Mouse (Mus musculus): ENCODE measurements around the gene Jsrp1. TPM values are rescaled to one million over a fixed set of nuclear protein-coding genes. Genes with fewer than 3 reads are reported as not detected.

Jsrp1 gene
- 1.6 TPM in 1 of 2 replicates, not detected in the other for polyA plus RNA-seq (2015; fragmentation: Nextera tagmentation; extraction: Ambion mirVana)

DNA sequence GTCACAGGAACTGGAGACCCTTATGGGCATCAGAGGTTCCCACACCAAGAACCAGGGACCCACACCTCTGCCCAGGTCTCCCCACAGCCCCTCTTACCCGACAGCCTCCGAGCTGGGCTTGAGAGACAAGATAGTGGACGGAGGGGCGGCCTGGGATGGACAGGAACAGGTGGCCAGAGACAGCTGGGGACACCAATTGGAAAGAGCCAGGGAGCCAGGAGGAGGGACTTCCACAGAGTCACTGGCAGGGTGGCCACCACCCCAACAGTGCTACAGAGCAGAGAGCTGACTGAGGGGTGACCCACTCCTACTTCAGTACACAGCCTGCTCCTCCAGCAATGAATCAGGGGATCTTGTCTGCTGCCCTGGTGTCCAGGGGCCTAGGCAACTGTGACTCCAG is at the start of gene Jsrp1:
Gene Jsrp1, minus strand, starts transcription at position 133 of the 400 bp plus-strand sequence.
- H3K9me3 ChIP-seq (ENCODE audit: low read length), result no peaks in the 10 kb centered on the region
- no peak within 1 kb of the TSS for H3K27ac ChIP-seq (ENCODE audit: low read depth)
- peaks cover 21% of the 10 kb centered on the region for H3K27me3 ChIP-seq (ENCODE audit: insufficient read depth, low read length)
- peaks cover 9% of the 10 kb centered on the region for H3K4me1 ChIP-seq (ENCODE audit: insufficient read depth)
- no peak within 1 kb of the TSS for H3K9ac ChIP-seq (replicated peaks)
- ATAC-seq (no peak), DNase-seq (no peak)
- H3K4me2 ChIP-seq (ENCODE audit: low read depth, low read length), result no peak within 1 kb of the TSS
- no peak within 1 kb of the TSS for H3K4me3 ChIP-seq (ENCODE audit: low read depth, low read length)
- H3K36me3 ChIP-seq (replicated peaks; ENCODE audit: insufficient read depth, low read length), result no peaks in the 10 kb centered on the region
- TF ChIP-seq CTCF (IDR thresholded peaks at IDR 0.05; ENCODE audit: low read depth) (no peak), EP300 (IDR thresholded peaks at IDR 0.05; ENCODE audit: low read depth) (no peak)
- WGBS (ENCODE audit: insufficient replicate concordance), result 62% methylated on average over 4 of the region's 4 CpGs

DNA sequence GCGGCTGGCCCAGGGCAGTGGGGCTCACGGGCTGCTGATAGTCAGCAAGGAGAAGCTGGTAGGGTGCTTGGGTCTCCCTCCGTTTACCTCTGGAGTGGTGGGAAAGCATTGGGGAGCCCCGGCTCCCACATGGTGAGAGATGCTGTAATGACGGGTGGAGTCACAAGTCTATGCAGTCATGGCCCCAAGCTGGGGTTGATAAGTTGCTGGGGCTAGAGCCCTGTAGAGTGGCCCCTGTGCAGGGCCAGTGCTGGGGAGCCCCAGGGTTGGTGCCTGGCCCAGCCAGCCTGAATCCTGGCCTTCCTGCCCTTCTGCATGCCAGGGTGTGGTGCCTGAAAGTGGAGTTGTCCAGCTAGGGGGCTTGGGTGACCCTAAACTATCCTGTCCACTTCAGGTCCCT is 49.0 kb upstream of the Jsrp1 start:
- TF ChIP-seq CTCF (IDR thresholded peaks at IDR 0.05; ENCODE audit: low read depth) (no peak), EP300 (IDR thresholded peaks at IDR 0.05; ENCODE audit: low read depth) (no peak)
- ATAC-seq (no peak), DNase-seq (no peak)
- Histone ChIP-seq H3K36me3 (replicated peaks; ENCODE audit: insufficient read depth, low read length) (peaks cover 62% of the 10 kb centered on the region), H3K9me3 (ENCODE audit: low read length) (no peaks in the 10 kb centered on the region), H3K9ac (replicated peaks) (no peak overlapping the region), H3K4me1 (ENCODE audit: insufficient read depth) (peaks cover 14% of the 10 kb centered on the region), H3K27me3 (ENCODE audit: insufficient read depth, low read length) (no peaks in the 10 kb centered on the region), H3K4me3 (ENCODE audit: low read depth, low read length) (no peak overlapping the region), H3K27ac (ENCODE audit: low read depth) (peak overlapping the region; percentile 39; the same call in 1 of the 2 replicates), H3K4me2 (ENCODE audit: low read depth, low read length) (no peak overlapping the region)
- WGBS (ENCODE audit: insufficient replicate concordance), result 83% methylated on average over 5 of the region's 5 CpGs

DNA sequence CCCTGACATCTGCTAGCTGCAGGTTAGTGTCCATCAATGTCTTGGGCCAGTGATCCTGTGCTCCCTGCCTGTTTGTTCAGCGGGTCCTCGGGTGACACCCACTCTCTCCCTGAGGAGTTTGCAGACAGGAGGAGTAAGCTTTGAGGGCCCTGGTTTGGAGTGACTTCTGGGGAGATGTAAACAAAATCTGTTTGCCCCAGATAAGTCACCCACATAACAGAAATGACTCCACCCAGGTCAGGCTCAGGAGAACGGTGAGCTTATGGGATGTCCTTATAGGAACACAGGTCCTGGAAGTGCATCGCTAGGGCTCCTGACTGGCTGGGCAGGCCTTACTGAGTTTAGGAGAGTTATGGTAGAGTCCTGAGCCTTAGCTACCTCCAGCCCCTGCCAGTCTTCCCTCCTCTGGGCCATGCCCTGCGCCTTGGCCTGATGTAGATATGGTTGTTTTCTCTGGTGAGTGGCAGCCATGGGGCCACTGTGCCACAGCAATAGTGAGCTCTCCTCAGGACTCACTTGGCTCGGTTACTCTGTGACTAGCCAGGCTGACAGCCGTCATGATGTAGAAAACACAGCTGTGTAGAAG is 45.1 kb upstream of the Jsrp1 start:
- DNase-seq (peak; percentile 72), ATAC-seq (peak; percentile 83)
- peaks cover 28% of the 10 kb centered on the region for H3K36me3 ChIP-seq (replicated peaks; ENCODE audit: insufficient read depth, low read length)
- H3K27me3 ChIP-seq (ENCODE audit: insufficient read depth, low read length), result no peaks in the 10 kb centered on the region
- peak overlapping the region; percentile 86 for H3K9ac ChIP-seq (replicated peaks)
- H3K4me1 ChIP-seq (ENCODE audit: insufficient read depth), result peaks cover 38% of the 10 kb centered on the region
- no peaks in the 10 kb centered on the region for H3K9me3 ChIP-seq (ENCODE audit: low read length)
- H3K4me2 ChIP-seq (ENCODE audit: low read depth, low read length), result peak overlapping the region; percentile 98
- WGBS (ENCODE audit: insufficient replicate concordance), result 50% methylated on average over 7 of the region's 7 CpGs
- H3K4me3 ChIP-seq (ENCODE audit: low read depth, low read length), result peak overlapping the region; percentile 90
- peak overlapping the region; percentile 98 for H3K27ac ChIP-seq (ENCODE audit: low read depth)
- TF ChIP-seq CTCF (IDR thresholded peaks at IDR 0.05; ENCODE audit: low read depth) (no peak), EP300 (IDR thresholded peaks at IDR 0.05; ENCODE audit: low read depth) (peak; percentile 97)

DNA sequence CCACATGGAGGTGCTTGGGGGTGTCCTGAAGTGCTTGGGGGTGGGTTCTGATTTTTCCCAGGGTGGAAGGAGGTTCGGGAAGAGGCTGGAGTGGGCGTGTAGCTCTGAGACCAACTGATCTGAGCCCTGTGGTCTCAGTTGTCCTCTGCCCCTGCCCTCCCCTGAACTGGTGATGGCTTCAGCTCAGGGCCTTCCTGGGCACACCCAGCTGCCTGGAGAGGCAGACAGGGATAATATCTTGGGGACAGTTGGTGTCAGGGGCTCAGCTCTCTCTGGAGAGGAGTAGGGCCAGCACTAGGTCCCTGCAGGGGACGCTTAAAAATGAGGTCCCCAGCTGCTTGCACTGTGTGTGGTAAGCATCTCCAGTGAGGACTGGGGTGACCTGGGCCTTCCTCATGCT is 44.5 kb upstream of the Jsrp1 start:
- TF ChIP-seq EP300 (IDR thresholded peaks at IDR 0.05; ENCODE audit: low read depth) (no peak), CTCF (IDR thresholded peaks at IDR 0.05; ENCODE audit: low read depth) (no peak)
- Histone ChIP-seq H3K4me3 (ENCODE audit: low read depth, low read length) (peak overlapping the region; percentile 90), H3K27ac (ENCODE audit: low read depth) (peak overlapping the region; percentile 98), H3K36me3 (replicated peaks; ENCODE audit: insufficient read depth, low read length) (peaks cover 25% of the 10 kb centered on the region), H3K4me1 (ENCODE audit: insufficient read depth) (peaks cover 38% of the 10 kb centered on the region), H3K4me2 (ENCODE audit: low read depth, low read length) (peak overlapping the region; percentile 98), H3K9ac (replicated peaks) (peak overlapping the region; percentile 86), H3K9me3 (ENCODE audit: low read length) (no peaks in the 10 kb centered on the region), H3K27me3 (ENCODE audit: insufficient read depth, low read length) (no peaks in the 10 kb centered on the region)
- WGBS (ENCODE audit: insufficient replicate concordance), result 69% methylated on average over 3 of the region's 3 CpGs
- ATAC-seq (peak; percentile 62), DNase-seq (peak; percentile 54)

DNA sequence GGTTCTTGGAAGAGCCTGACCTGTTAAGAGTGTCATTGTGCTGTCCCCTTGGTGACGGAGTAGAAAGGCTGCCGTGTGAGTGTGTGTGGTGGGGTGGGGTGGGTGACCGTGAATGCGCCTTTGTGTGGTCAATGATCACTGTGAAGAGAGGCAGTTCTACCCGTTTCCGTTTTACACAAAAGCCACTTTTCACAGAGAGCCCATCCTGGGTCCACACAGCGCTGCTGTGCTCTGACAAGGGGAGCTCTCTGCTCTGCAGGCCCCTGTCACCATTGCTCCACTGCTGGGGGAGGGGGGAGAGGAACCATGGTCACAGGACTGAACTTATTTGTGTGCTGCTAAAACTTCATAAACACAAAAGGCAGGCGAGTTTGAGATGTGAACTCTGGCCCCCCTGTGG is 44.1 kb upstream of the Jsrp1 start:
- peak overlapping the region; percentile 98 for H3K4me2 ChIP-seq (ENCODE audit: low read depth, low read length)
- ATAC-seq (no peak), DNase-seq (no peak)
- no peaks in the 10 kb centered on the region for H3K9me3 ChIP-seq (ENCODE audit: low read length)
- no peaks in the 10 kb centered on the region for H3K27me3 ChIP-seq (ENCODE audit: insufficient read depth, low read length)
- peak overlapping the region; percentile 90 for H3K4me3 ChIP-seq (ENCODE audit: low read depth, low read length)
- peak overlapping the region; percentile 86 for H3K9ac ChIP-seq (replicated peaks)
- H3K4me1 ChIP-seq (ENCODE audit: insufficient read depth), result peaks cover 35% of the 10 kb centered on the region
- peaks cover 22% of the 10 kb centered on the region for H3K36me3 ChIP-seq (replicated peaks; ENCODE audit: insufficient read depth, low read length)
- H3K27ac ChIP-seq (ENCODE audit: low read depth), result peak overlapping the region; percentile 98
- TF ChIP-seq EP300 (IDR thresholded peaks at IDR 0.05; ENCODE audit: low read depth) (no peak), CTCF (IDR thresholded peaks at IDR 0.05; ENCODE audit: low read depth) (no peak)
- WGBS (ENCODE audit: insufficient replicate concordance), result 59% methylated on average over 8 of the region's 8 CpGs

DNA sequence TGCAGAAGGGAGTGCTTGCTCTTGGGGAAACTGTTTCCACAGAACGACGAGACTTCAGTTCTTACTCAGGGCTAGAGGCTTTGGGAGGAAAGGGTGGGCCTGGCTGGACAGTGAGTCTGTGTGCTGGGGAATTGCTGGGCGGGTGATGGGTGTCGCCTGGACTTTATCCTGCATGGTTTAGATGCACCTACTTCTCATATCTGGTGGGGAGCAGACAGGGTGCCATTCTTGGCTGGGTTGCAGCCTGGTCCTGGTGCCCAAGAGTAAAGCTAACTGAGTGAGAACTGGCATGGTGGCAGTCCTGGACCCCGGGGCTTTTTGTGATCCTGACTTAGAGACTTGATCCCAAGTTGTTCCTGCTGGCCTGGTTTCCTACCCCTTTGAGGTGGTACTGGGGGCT is 43.6 kb upstream of the Jsrp1 start:
- 61% methylated on average over 5 of the region's 5 CpGs for WGBS (ENCODE audit: insufficient replicate concordance)
- Histone ChIP-seq H3K36me3 (replicated peaks; ENCODE audit: insufficient read depth, low read length) (peaks cover 19% of the 10 kb centered on the region), H3K4me1 (ENCODE audit: insufficient read depth) (peaks cover 35% of the 10 kb centered on the region), H3K9me3 (ENCODE audit: low read length) (no peaks in the 10 kb centered on the region), H3K9ac (replicated peaks) (peak overlapping the region; percentile 86), H3K27ac (ENCODE audit: low read depth) (peak overlapping the region; percentile 98), H3K4me3 (ENCODE audit: low read depth, low read length) (peak overlapping the region; percentile 90), H3K27me3 (ENCODE audit: insufficient read depth, low read length) (no peaks in the 10 kb centered on the region), H3K4me2 (ENCODE audit: low read depth, low read length) (peak overlapping the region; percentile 98)
- ATAC-seq (peak; percentile 2; the same call in 1 of the 2 replicates), DNase-seq (peak; percentile 55)
- TF ChIP-seq EP300 (IDR thresholded peaks at IDR 0.05; ENCODE audit: low read depth) (peak; percentile 46; the same call in 1 of the 2 replicates), CTCF (IDR thresholded peaks at IDR 0.05; ENCODE audit: low read depth) (no peak)

All from liver, postnatal 0 days (tissue).